ENCODE assay signal across 9 mouse cellular contexts in genomic region chr10:5305555-5305954, GRCm38 (mm10).
DNase-seq lines count a peak whose midpoint lies in the region.
"Had no signal": no experiment of that assay in that cellular context is flagged by ENCODE, and none has a peak within 500 bp of the region (broad histone marks: within the 10 kb centered on the region; RNA-seq: fewer than 3 reads in every experiment).

No protein-coding gene starts in this region.

- DNase-seq in kidney, postnatal 14 days, result peak; percentile 12
- DNase-seq in kidney, adult 11 months, result no peak
- DNase-seq in adipocyte (ENCODE audit: low spot score), result peak; percentile 8
- DNase-seq in heart, postnatal 14 days, result peak; percentile 24 to 36
- peak; percentile 22 for DNase-seq in mesoderm, embryonic 11.5 days (ENCODE audit: low read depth, low spot score)
- no peak for DNase-seq in adrenal gland, postnatal 25 days
- no peak for DNase-seq in T-cell, adult 2 months (ENCODE audit: low spot score)
- DNase-seq in right cerebral cortex, postnatal 25 days, result no peak
- DNase-seq: right cerebral cortex, postnatal 14 days had no signal

- intact Hi-C loops in heart, postnatal 14 days (cut with DNase I), result no loop called here

Comparison
In these comparisons a context has a peak if more than half of its experiments do, and no peak if none do; other contexts are left out.
1. DNase-seq: peak in kidney, postnatal 14 days (single experiment), adipocyte (single experiment), heart, postnatal 14 days (2 of 2) and mesoderm, embryonic 11.5 days (single experiment); none in kidney, adult 11 months (single experiment), adrenal gland, postnatal 25 days (single experiment), T-cell, adult 2 months (single experiment) and right cerebral cortex, postnatal 25 days (single experiment).